Mouse (Mus musculus) lung, postnatal 0 days (tissue): ENCODE results near the gene Ctsa.
"Not testable (repeated sequence)": the region's sequence is repeated elsewhere in the genome, so short reads cannot be mapped to it uniquely, and the experiment has no call there.

Source experiments
- CTCF ChIP-seq: IDR thresholded peaks from 2 replicates; pipeline ENCODE4 v1.5.1; 2016; ENCODE audit warnings: antibody characterized with exemption, mild to moderate bottlenecking
- EP300 ChIP-seq: IDR thresholded peaks from 2 replicates; pipeline ENCODE4 v1.6.1; 2016; ENCODE audit warnings: antibody characterized with exemption, mild to moderate bottlenecking, control low read depth

GRCm38 (mm10) chr2:164798554-164798953 lies 34.1 kb upstream of the Ctsa start:
- TF ChIP-seq CTCF: peak; percentile 55
- not testable (repeated sequence) for TF ChIP-seq EP300
